Mouse (Mus musculus) erythroblast, adult 5-6 weeks (primary cell): ENCODE results near the gene Gipr. TPM values are rescaled to one million over a fixed set of nuclear protein-coding genes. Genes with fewer than 3 reads are reported as not detected.

Experiments used
- ATAC-seq: replicated peaks from 2 replicates; pipeline ENCODE4 v1.8.0; 2016; ENCODE audit warnings: moderate number of reproducible peaks, mild to moderate bottlenecking, moderate TSS enrichment, inconsistent platforms; ENCODE audit not compliant: poor library complexity, low FRiP score, severe bottlenecking
- total RNA-seq, 2 experiments: library from RNA; stranded (forward) in 1 of 2; stranded (reverse) in 1 of 2; fragments of 150-400 nt in 1 of 2; fragments of 200-764, 138-1000 nt in 1 of 2; gene quantifications; 2 replicates each; pipeline versions ENCODE4 v1.2.3 to v1.2.4; 2015 to 2017; ENCODE audit warnings: low replicate concordance in 2 of 2

Gipr gene
- total RNA-seq, 2 experiments from 2014 or later = not detected

- no peak for ATAC-seq
Observed at GRCm38 (mm10) chr7:19109565-19109964, 56.4 kb downstream of the Gipr start.

- ATAC-seq = no peak
Observed at GRCm38 (mm10) chr7:19107436-19107835, 58.5 kb downstream of the Gipr start.

Other genes starting within 250 kb of the Gipr start
- gene Nova2, start 240.2 kb downstream of the Gipr start, total RNA-seq (2015; ENCODE audit: low replicate concordance) = not detected in 2 replicates
- gene Nova2, start 240.2 kb downstream of the Gipr start, total RNA-seq (2017; ENCODE audit: low replicate concordance) = not detected in 2 replicates
- not detected in 2 replicates for gene Nanos2, start 178.7 kb downstream of the Gipr start, total RNA-seq (2015; ENCODE audit: low replicate concordance)
- not detected in 2 replicates for gene Nanos2, start 178.7 kb downstream of the Gipr start, total RNA-seq (2017; ENCODE audit: low replicate concordance)
- not detected in 2 replicates for gene Mypop, start 174.9 kb downstream of the Gipr start, total RNA-seq (2015; ENCODE audit: low replicate concordance)
- gene Mypop, start 174.9 kb downstream of the Gipr start, total RNA-seq (2017; ENCODE audit: low replicate concordance) = 0.43 TPM in 1 of 2 replicates, not detected in the other
- gene Irf2bp1, start 162.1 kb downstream of the Gipr start, total RNA-seq (2015; ENCODE audit: low replicate concordance) = 5.6 and 7.3 TPM in 2 replicates
- gene Irf2bp1, start 162.1 kb downstream of the Gipr start, total RNA-seq (2017; ENCODE audit: low replicate concordance) = 0.77 and 3.9 TPM in 2 replicates
- gene Foxa3, start 142.6 kb downstream of the Gipr start, total RNA-seq (2015; ENCODE audit: low replicate concordance) = not detected in 2 replicates
- gene Foxa3, start 142.6 kb downstream of the Gipr start, total RNA-seq (2017; ENCODE audit: low replicate concordance) = not detected in 2 replicates
- gene Sympk, start 141.8 kb downstream of the Gipr start, total RNA-seq (2015; ENCODE audit: low replicate concordance) = 15.2 and 35.9 TPM in 2 replicates
- gene Sympk, start 141.8 kb downstream of the Gipr start, total RNA-seq (2017; ENCODE audit: low replicate concordance) = 7.8 and 21.0 TPM in 2 replicates
- not detected in 2 replicates for gene Rsph6a, start 111.4 kb downstream of the Gipr start, total RNA-seq (2015; ENCODE audit: low replicate concordance)
- gene Rsph6a, start 111.4 kb downstream of the Gipr start, total RNA-seq (2017; ENCODE audit: low replicate concordance) = not detected in 2 replicates
- 1.9 and 3.1 TPM in 2 replicates for gene Dmwd, start 89.9 kb downstream of the Gipr start, total RNA-seq (2015; ENCODE audit: low replicate concordance)
- 1.0 and 2.6 TPM in 2 replicates for gene Dmwd, start 89.9 kb downstream of the Gipr start, total RNA-seq (2017; ENCODE audit: low replicate concordance)
- gene Dmpk, start 82.3 kb downstream of the Gipr start, total RNA-seq (2015; ENCODE audit: low replicate concordance) = 3.8 TPM in 1 of 2 replicates, not detected in the other
- 4.3 and 6.0 TPM in 2 replicates for gene Dmpk, start 82.3 kb downstream of the Gipr start, total RNA-seq (2017; ENCODE audit: low replicate concordance)
- 0.42 TPM in 1 of 2 replicates, not detected in the other for gene Six5, start 71.5 kb downstream of the Gipr start, total RNA-seq (2015; ENCODE audit: low replicate concordance)
- not detected in 2 replicates for gene Six5, start 71.5 kb downstream of the Gipr start, total RNA-seq (2017; ENCODE audit: low replicate concordance)
- not detected in 2 replicates for gene Gm4969, start 47.8 kb downstream of the Gipr start, total RNA-seq (2015; ENCODE audit: low replicate concordance)
- 0.28 TPM in 1 of 2 replicates, not detected in the other for gene Gm4969, start 47.8 kb downstream of the Gipr start, total RNA-seq (2017; ENCODE audit: low replicate concordance)
- gene Fbxo46, start 46.3 kb downstream of the Gipr start, total RNA-seq (2015; ENCODE audit: low replicate concordance) = 0.21 and 0.77 TPM in 2 replicates
- 2.1 and 2.5 TPM in 2 replicates for gene Fbxo46, start 46.3 kb downstream of the Gipr start, total RNA-seq (2017; ENCODE audit: low replicate concordance)
- 1.3 and 6.7 TPM in 2 replicates for gene Qpctl, start 16.8 kb downstream of the Gipr start, total RNA-seq (2015; ENCODE audit: low replicate concordance)
- 0.70 and 1.3 TPM in 2 replicates for gene Qpctl, start 16.8 kb downstream of the Gipr start, total RNA-seq (2017; ENCODE audit: low replicate concordance)
- 15.0 TPM in 2 replicates for gene Snrpd2, start 16.4 kb downstream of the Gipr start, total RNA-seq (2015; ENCODE audit: low replicate concordance)
- gene Snrpd2, start 16.4 kb downstream of the Gipr start, total RNA-seq (2017; ENCODE audit: low replicate concordance) = 20.2 and 22.0 TPM in 2 replicates
- 1.5 and 2.1 TPM in 2 replicates for gene Eml2, start 10.3 kb upstream of the Gipr start, total RNA-seq (2015; ENCODE audit: low replicate concordance)
- gene Eml2, start 10.3 kb upstream of the Gipr start, total RNA-seq (2017; ENCODE audit: low replicate concordance) = 2.8 and 3.7 TPM in 2 replicates
- gene Gpr4, start 46.4 kb upstream of the Gipr start, total RNA-seq (2015; ENCODE audit: low replicate concordance) = 0.19 TPM in 1 of 2 replicates, not detected in the other
- gene Gpr4, start 46.4 kb upstream of the Gipr start, total RNA-seq (2017; ENCODE audit: low replicate concordance) = not detected in 2 replicates
- 6.5 and 7.7 TPM in 2 replicates for gene Opa3, start 62.2 kb upstream of the Gipr start, total RNA-seq (2015; ENCODE audit: low replicate concordance)
- gene Opa3, start 62.2 kb upstream of the Gipr start, total RNA-seq (2017; ENCODE audit: low replicate concordance) = 2.1 and 5.6 TPM in 2 replicates
- gene Vasp, start 105.7 kb upstream of the Gipr start, total RNA-seq (2015; ENCODE audit: low replicate concordance) = 34.6 and 35.9 TPM in 2 replicates
- 32.5 and 56.6 TPM in 2 replicates for gene Vasp, start 105.7 kb upstream of the Gipr start, total RNA-seq (2017; ENCODE audit: low replicate concordance)
- not detected in 2 replicates for gene Ppm1n, start 113.9 kb upstream of the Gipr start, total RNA-seq (2015; ENCODE audit: low replicate concordance)
- not detected in 2 replicates for gene Ppm1n, start 113.9 kb upstream of the Gipr start, total RNA-seq (2017; ENCODE audit: low replicate concordance)
- not detected in 2 replicates for gene Rtn2, start 116.5 kb upstream of the Gipr start, total RNA-seq (2015; ENCODE audit: low replicate concordance)
- gene Rtn2, start 116.5 kb upstream of the Gipr start, total RNA-seq (2017; ENCODE audit: low replicate concordance) = not detected in 2 replicates
- 2.9 and 3.1 TPM in 2 replicates for gene Fosb, start 143.9 kb upstream of the Gipr start, total RNA-seq (2015; ENCODE audit: low replicate concordance)
- gene Fosb, start 143.9 kb upstream of the Gipr start, total RNA-seq (2017; ENCODE audit: low replicate concordance) = 2.2 and 3.8 TPM in 2 replicates
- gene Ercc1, start 178.7 kb upstream of the Gipr start, total RNA-seq (2015; ENCODE audit: low replicate concordance) = 8.6 and 8.8 TPM in 2 replicates
- 4.6 and 5.2 TPM in 2 replicates for gene Ercc1, start 178.7 kb upstream of the Gipr start, total RNA-seq (2017; ENCODE audit: low replicate concordance)
- gene Cd3eap, start 193.4 kb upstream of the Gipr start, total RNA-seq (2015; ENCODE audit: low replicate concordance) = 1.2 and 1.9 TPM in 2 replicates
- 2.6 and 5.7 TPM in 2 replicates for gene Cd3eap, start 193.4 kb upstream of the Gipr start, total RNA-seq (2017; ENCODE audit: low replicate concordance)
- gene Ppp1r13l, start 193.6 kb upstream of the Gipr start, total RNA-seq (2015; ENCODE audit: low replicate concordance) = 0.19 and 3.3 TPM in 2 replicates
- gene Ppp1r13l, start 193.6 kb upstream of the Gipr start, total RNA-seq (2017; ENCODE audit: low replicate concordance) = not detected in 2 replicates
- 1.3 and 2.7 TPM in 2 replicates for gene Ercc2, start 215.9 kb upstream of the Gipr start, total RNA-seq (2015; ENCODE audit: low replicate concordance)
- 11.4 and 18.0 TPM in 2 replicates for gene Ercc2, start 215.9 kb upstream of the Gipr start, total RNA-seq (2017; ENCODE audit: low replicate concordance)
- gene Klc3, start 238.0 kb upstream of the Gipr start, total RNA-seq (2015; ENCODE audit: low replicate concordance) = not detected in 2 replicates
- not detected in 2 replicates for gene Klc3, start 238.0 kb upstream of the Gipr start, total RNA-seq (2017; ENCODE audit: low replicate concordance)
- gene Ckm, start 238.6 kb upstream of the Gipr start, total RNA-seq (2015; ENCODE audit: low replicate concordance) = not detected in 2 replicates
- gene Ckm, start 238.6 kb upstream of the Gipr start, total RNA-seq (2017; ENCODE audit: low replicate concordance) = not detected in 2 replicates